Mouse (Mus musculus) neural tube, embryonic 11.5 days (tissue): Measurements from ENCODE around the gene Gprc5d. TPM values are rescaled to one million over a fixed set of nuclear protein-coding genes. Genes with fewer than 3 reads are reported as not detected.

Source experiments
- ATAC-seq: fragments of 200-750 bp; cut with Nextera tagmentation; 2 replicates; pipeline ENCODE4 v1.8.0; 2017; ENCODE audit warnings: moderate number of reproducible peaks, mild to moderate bottlenecking, moderate TSS enrichment, moderate library complexity; ENCODE audit not compliant: insufficient read depth, low FRiP score, low TSS enrichment
- DNase-seq: peaks from one replicate; pipeline ENCODE4 v3.0.0-alpha.2; 2015; ENCODE audit warnings: low spot score
- H3K27ac ChIP-seq: fragments of 300-500 bp; sonication (generic); 2 replicates; pipeline ENCODE4 v1.5.1; 2014; ENCODE audit warnings: low read depth, mild to moderate bottlenecking, low read length
- H3K27me3 ChIP-seq: fragments of 300-500 bp; sonication (generic); 2 replicates; pipeline ENCODE4 v1.6.1; 2014; ENCODE audit warnings: mild to moderate bottlenecking, low read length, mixed read lengths; ENCODE audit not compliant: control insufficient read depth, insufficient read depth
- H3K36me3 ChIP-seq: fragments of 300-500 bp; sonication (generic); 2 replicates; pipeline ENCODE4 v1.6.1; 2014; ENCODE audit warnings: mild to moderate bottlenecking, low read length, moderate library complexity, mixed read lengths; ENCODE audit not compliant: control insufficient read depth, insufficient read depth
- H3K4me1 ChIP-seq: fragments of 300-500 bp; sonication (generic); 2 replicates; pipeline ENCODE4 v1.6.1; 2014; ENCODE audit warnings: low read length, mixed read lengths; ENCODE audit not compliant: control insufficient read depth, insufficient read depth
- H3K4me2 ChIP-seq: fragments of 300-500 bp; sonication (generic); 2 replicates; pipeline ENCODE4 v1.6.1; 2014; ENCODE audit warnings: low read depth, mild to moderate bottlenecking, moderate library complexity
- H3K4me3 ChIP-seq: fragments of 300-500 bp; sonication (generic); 2 replicates; pipeline ENCODE4 v1.5.1; 2014; ENCODE audit warnings: low read depth, low read length
- H3K9ac ChIP-seq: fragments of 300-500 bp; sonication (generic); 2 replicates; pipeline ENCODE4 v1.6.1; 2014; ENCODE audit warnings: mild to moderate bottlenecking, low read length
- H3K9me3 ChIP-seq: fragments of 300-500 bp; sonication (generic); 2 replicates; pipeline ENCODE4 v1.6.1; 2016; ENCODE audit warnings: low read length; ENCODE audit not compliant: control insufficient read depth
- WGBS: fragments of 180-500 bp; shearing (Covaris S2); extraction: QIAGEN DNeasy Blood & Tissue Kit; methylation state at CpG from one replicate; pipeline ENCODE4 v1.1.7; 2014; 5-methylcytosine and 5-hydroxymethylcytosine counted together
- polyA plus RNA-seq: library from polyadenylated mRNA; unstranded; fragments of >200 nt; fragmentation: Nextera tagmentation; extraction: Ambion mirVana; gene quantifications from 2 replicates; pipeline ENCODE4 v1.2.1, GENCODE M21; 2014

Gprc5d gene
- polyA plus RNA-seq, 1 experiment from 2014 or later: not detected

DNA sequence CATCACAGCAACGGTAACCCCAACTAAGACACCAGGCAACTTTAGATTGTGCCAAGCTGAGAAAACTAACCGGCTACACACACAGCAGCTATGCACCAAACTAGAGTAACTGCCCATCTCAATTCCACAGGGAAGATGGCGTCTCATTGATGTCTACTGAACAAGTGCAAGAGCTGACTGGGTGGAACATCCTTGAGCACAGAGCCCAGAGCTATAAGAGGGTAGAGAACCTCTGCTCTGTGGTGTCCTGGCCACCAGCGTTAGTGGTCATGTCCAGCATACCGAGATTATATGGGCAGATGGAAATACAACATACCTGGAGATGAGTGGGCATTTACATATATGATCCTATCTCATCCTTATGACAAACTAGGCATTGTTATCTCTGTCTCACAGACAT, 25.1 kb upstream of the Gprc5d start:
- Histone ChIP-seq H3K4me2 (no peak overlapping the region), H3K36me3 (no peaks in the 10 kb centered on the region), H3K4me3 (no peak overlapping the region), H3K9me3 (no peaks in the 10 kb centered on the region), H3K27ac (no peak overlapping the region), H3K9ac (no peak overlapping the region), H3K27me3 (no peaks in the 10 kb centered on the region), H3K4me1 (no peaks in the 10 kb centered on the region; the same call in 1 of the 2 replicates)
- no peak for DNase-seq
- 95% methylated on average over 5 of the region's 5 CpGs for WGBS
- ATAC-seq: no peak

DNA sequence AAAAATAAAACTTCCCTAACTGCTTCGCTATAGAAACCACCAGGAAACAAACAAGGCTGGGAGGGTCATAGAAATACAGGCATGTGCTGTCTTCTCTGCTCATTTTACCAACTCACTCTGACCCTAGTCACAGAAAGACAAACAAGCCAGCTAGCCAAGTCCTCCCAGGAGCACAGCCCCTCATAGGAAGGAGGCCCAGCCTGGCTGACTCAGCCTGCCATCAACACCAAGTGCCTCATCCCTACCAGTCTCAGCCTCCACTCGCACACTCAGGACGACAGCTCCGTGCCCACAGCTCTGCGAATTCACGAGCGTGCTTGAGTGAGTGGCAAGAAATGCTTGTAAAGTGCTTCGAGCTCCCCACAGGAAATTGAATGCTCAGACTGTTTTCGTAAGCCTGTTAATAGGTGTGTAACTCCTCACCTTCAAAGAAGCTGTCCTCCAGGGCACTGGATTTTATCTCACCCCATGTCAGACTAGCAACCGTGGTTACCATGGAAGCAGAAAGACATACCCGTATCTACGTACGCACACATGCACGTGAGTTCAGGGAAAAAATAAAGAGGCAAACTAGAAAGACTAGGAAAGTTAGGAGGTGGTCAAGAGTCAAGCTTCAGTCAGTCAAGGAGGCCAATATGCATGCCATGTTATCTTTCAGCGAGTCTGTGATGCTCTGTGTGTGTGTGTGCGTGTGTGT, 23.5 kb upstream of the Gprc5d start:
- Histone ChIP-seq H3K4me2 (no peak overlapping the region), H3K36me3 (no peaks in the 10 kb centered on the region), H3K27me3 (no peaks in the 10 kb centered on the region), H3K4me1 (peaks cover 2% of the 10 kb centered on the region; the same call in 1 of the 2 replicates), H3K9ac (no peak overlapping the region), H3K27ac (no peak overlapping the region), H3K9me3 (no peaks in the 10 kb centered on the region), H3K4me3 (no peak overlapping the region)
- ATAC-seq (no peak), DNase-seq (no peak)
- WGBS: 68% methylated on average over 16 of the region's 16 CpGs

DNA sequence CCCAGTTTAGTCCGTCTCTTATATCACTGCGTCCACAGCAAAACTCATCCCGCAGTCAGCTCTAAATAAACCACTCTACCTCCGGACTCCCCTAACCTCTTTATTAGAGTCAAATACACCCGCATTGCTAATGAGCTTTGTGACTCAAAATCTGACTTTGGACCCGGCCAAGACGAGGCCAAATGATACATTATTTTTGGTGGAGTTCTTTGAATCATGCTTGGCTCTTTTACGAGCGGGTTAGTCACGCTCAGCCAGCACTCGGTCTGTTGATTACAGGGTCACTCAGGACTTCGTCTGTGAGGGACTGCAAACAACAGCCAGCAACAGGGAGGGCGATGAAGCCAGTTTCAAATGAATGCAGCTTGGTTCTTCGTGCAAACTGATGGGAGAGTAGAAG, 20.7 kb upstream of the Gprc5d start:
- 33% methylated on average over 14 of the region's 14 CpGs for WGBS

DNA sequence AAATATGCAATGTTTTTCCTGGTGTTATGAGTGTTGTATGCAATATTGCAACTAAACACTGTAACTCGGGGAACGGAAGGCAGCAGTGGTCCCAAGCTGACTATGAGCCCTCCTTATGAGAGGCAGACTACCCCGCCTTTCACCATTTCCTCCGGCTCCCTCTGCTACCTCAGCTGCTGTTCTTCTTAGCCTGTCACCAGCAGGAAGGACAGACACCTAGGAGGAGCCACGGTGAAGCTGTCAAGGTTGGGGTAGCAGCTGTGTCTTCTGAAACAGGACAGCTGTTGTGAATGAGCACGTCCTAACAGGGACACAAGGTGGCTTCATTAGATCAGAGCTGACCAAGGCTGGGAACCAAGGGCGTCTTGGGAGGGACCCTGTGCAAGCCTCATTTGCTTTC, 20.1 kb upstream of the Gprc5d start:
- Histone ChIP-seq H3K4me1 (peaks cover 4% of the 10 kb centered on the region; the same call in 1 of the 2 replicates), H3K9me3 (no peaks in the 10 kb centered on the region), H3K27me3 (no peaks in the 10 kb centered on the region), H3K4me2 (no peak overlapping the region), H3K27ac (no peak overlapping the region), H3K4me3 (no peak overlapping the region), H3K36me3 (no peaks in the 10 kb centered on the region), H3K9ac (no peak overlapping the region)
- 0 out of 2 replicates have a peak, but pooled peaks have one; percentile 25 for ATAC-seq
- WGBS: 57% methylated on average over 7 of the region's 7 CpGs
- no peak for DNase-seq

More for the DNA sequence above, 20.7 kb upstream of the Gprc5d start:
- H3K4me1 ChIP-seq: peaks cover 4% of the 10 kb centered on the region; the same call in 1 of the 2 replicates
- H3K36me3 ChIP-seq: no peaks in the 10 kb centered on the region
- H3K27ac ChIP-seq: no peak overlapping the region
- H3K9me3 ChIP-seq: no peaks in the 10 kb centered on the region
- H3K4me3 ChIP-seq: no peak overlapping the region
- no peak overlapping the region for H3K9ac ChIP-seq
- H3K27me3 ChIP-seq: no peaks in the 10 kb centered on the region
- no peak overlapping the region for H3K4me2 ChIP-seq
- DNase-seq (peak; percentile 29), ATAC-seq (peak; percentile 62)

DNA sequence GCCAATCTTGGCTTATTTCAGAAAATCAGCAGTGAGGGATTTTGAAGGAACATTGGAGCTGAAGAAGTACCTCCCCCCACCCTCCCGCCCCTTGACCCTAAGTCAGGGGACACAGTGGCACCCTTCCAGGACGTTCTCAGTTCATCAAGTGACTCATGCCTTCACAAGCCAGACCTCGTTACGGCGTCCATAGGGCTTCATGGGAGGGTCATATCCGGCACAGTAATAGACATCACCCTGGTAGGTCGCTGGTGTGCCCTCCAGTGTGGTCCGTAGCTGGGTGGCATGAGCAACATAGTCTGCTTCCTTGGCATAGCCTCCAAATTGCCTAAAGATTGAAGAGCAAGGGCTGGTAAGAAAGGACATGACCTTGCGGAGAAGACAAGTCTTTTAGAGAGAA, 19.7 kb upstream of the Gprc5d start:
- Histone ChIP-seq H3K9ac (no peak overlapping the region), H3K27me3 (no peaks in the 10 kb centered on the region), H3K9me3 (no peaks in the 10 kb centered on the region), H3K4me3 (no peak overlapping the region), H3K36me3 (no peaks in the 10 kb centered on the region), H3K4me2 (no peak overlapping the region), H3K27ac (no peak overlapping the region), H3K4me1 (peaks cover 4% of the 10 kb centered on the region; the same call in 1 of the 2 replicates)
- ATAC-seq: no peak
- WGBS: 82% methylated on average over 9 of the region's 9 CpGs
- DNase-seq: no peak

DNA sequence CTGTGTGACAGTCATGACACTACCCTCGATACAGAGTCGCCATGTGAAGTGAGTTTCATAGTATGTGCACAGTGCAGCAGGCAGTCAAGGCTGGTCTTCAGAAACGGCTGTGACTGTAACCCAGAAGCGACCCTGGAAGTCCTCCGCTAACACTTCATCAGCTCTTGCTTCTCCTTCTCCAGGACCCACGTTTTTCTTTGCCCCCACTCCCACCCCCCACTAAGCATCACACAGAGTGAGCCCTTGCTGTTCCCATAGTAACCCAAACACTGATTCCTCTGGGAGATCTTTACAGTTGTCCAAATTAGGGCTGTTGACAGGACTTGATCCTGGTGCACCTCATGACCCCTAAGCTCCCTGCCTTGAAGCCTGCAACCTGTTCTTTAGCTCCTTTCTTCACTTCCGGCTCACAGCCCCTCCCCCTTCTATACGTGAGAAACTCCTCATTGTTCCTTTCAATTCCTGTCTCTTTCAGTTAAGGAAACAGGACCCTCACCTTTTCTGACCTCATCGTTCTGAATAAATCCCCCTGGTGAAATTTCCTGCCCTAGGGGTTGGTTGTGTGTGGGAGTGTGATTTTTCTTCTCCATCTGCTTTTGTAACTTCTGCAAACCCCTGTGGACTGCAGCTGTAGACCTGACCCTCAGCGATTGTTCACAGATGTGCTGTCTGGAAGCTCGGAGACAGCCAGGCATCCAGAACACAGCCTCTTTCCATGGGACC, 18.5 kb upstream of the Gprc5d start:
- Histone ChIP-seq H3K9me3 (no peaks in the 10 kb centered on the region), H3K27ac (no peak overlapping the region), H3K4me2 (no peak overlapping the region), H3K4me1 (peaks cover 4% of the 10 kb centered on the region; the same call in 1 of the 2 replicates), H3K27me3 (no peaks in the 10 kb centered on the region), H3K9ac (no peak overlapping the region), H3K4me3 (no peak overlapping the region), H3K36me3 (no peaks in the 10 kb centered on the region)
- ATAC-seq (no peak), DNase-seq (peak; percentile 45)
- 37% methylated on average over 11 of the region's 11 CpGs for WGBS

DNA sequence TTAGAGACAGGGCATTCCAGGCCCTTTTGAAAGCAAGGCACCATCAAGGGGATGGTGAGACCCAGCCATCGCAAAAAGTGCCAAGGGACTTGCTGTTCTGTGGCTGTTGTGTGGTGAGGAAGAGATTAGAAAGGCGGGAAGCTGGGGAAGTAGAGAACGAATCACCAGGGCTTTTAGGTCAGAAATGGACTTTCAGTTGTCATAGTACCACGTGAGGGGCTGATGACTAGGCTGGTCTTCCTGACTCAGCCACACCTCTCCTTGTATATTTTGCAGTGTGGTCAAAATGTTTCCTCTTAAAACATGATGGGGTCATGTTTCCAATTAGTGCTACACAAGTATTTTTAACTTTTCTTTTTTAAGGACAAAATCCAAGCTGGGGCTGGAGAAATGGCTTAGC, 17.7 kb upstream of the Gprc5d start:
- no peak overlapping the region for H3K27ac ChIP-seq
- WGBS: 73% methylated on average over 4 of the region's 4 CpGs

DNA sequence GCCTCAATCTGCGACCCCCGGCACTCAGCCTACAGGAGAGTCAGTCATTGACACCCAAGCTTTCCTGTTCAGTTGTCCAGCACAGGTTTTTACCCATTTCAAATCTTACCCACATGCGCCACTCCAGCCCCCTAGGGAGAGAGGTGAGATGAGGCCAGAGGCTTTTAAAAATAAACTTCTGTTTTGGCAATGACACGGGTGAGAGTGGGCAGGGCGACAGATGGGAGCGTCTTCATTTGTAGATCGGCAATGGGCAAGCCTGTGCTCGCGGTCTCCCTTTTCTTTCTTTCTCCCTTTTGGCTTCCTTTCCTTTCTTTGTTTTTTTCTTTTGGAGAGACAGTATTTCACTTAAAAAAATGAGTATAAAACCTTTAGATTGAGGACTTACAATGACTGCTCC, 15.4 kb upstream of the Gprc5d start:
- H3K27ac ChIP-seq: no peak overlapping the region
- H3K4me1 ChIP-seq: peaks cover 4% of the 10 kb centered on the region; the same call in 1 of the 2 replicates
- H3K9me3 ChIP-seq: no peaks in the 10 kb centered on the region
- H3K9ac ChIP-seq: no peak overlapping the region
- no peaks in the 10 kb centered on the region for H3K27me3 ChIP-seq
- H3K4me3 ChIP-seq: no peak overlapping the region
- H3K36me3 ChIP-seq: no peaks in the 10 kb centered on the region
- H3K4me2 ChIP-seq: no peak overlapping the region
- 92% methylated on average over 9 of the region's 9 CpGs for WGBS
- no peak for DNase-seq
- ATAC-seq: no peak

More for the DNA sequence above, 17.7 kb upstream of the Gprc5d start:
- Histone ChIP-seq H3K9ac (no peak overlapping the region), H3K9me3 (no peaks in the 10 kb centered on the region), H3K4me1 (peaks cover 4% of the 10 kb centered on the region; the same call in 1 of the 2 replicates), H3K27me3 (no peaks in the 10 kb centered on the region), H3K36me3 (no peaks in the 10 kb centered on the region), H3K4me2 (no peak overlapping the region), H3K4me3 (no peak overlapping the region)
- DNase-seq: no peak
- no peak for ATAC-seq
